Mouse (Mus musculus) megakaryocyte, embryonic 14.5 days (primary cell): ENCODE measurements at regions not wholly inside any gene's neighbourhood (a gene's known extent, or its start where the extent isn't known, plus 50 kb on each side); places are given as distances from the start of the nearest gene placed in this dataset.

ENCODE experiments used
- FLI1 ChIP-seq: IDR thresholded peaks from 2 replicates; pipeline ENCODE4 v1.6.1; 2012; ENCODE audit warnings: low read length, inconsistent platforms, mixed read lengths
- GATA1 ChIP-seq: IDR thresholded peaks from 3 replicates; pipeline ENCODE4 v1.6.1; 2012; ENCODE audit warnings: mixed read lengths, low read length, inconsistent platforms, borderline replicate concordance

DNA sequence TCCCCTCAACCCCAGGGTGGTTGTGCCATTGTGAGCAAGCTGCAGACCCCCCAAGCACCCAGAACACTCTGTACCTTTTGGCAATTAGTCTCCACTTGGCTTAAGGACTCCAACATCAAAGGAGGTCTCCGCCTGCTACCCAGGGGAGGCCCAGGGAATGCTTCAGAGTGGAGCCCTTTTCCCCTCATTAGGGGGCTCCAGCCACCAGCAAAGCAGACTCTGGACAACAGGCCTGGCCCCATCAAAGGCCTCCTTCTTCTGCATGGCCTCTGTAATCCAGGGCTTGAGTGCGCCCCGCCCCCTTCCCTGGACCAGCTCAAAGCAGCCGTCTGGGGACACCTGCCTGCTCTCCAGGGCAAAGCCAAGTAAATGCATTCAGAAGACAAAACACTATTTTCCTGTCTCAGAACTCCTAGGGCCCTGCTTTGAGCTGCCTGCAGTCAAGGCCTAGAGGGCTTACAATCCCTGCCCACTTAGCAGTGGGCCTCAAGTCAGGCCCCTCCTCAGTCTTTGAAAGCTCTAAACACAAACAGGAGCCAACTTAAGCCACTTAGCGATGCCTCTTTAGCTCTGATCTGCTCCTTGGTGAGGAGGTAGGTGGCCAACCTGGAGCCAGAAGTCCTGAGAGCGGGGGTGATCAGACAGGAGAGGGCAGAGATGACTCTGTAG lies 139.4 kb upstream of the Smim23 start:
- TF ChIP-seq GATA1 (no peak), FLI1 (no peak)
